Mouse (Mus musculus) megakaryocyte, embryonic 14.5 days (primary cell): ENCODE measurements around the gene Gm6217.

ENCODE experiments used
- FLI1 ChIP-seq: IDR thresholded peaks from 2 replicates; pipeline ENCODE4 v1.6.1; 2012; ENCODE audit warnings: low read length, inconsistent platforms, mixed read lengths
- GATA1 ChIP-seq: IDR thresholded peaks from 3 replicates; pipeline ENCODE4 v1.6.1; 2012; ENCODE audit warnings: mixed read lengths, low read length, inconsistent platforms, borderline replicate concordance

- TF ChIP-seq GATA1 (no peak), FLI1 (no peak)
These were observed 30.0 kb downstream of the Gm6217 start for GRCm38 (mm10) chr1:82901201-82901600.
